Mouse (Mus musculus) neutrophil, adult 5-6 weeks (primary cell): Measurements from ENCODE around the gene Bcor. TPM values are rescaled to one million over a fixed set of nuclear protein-coding genes. Genes with fewer than 3 reads are reported as not detected.

ENCODE experiments used
- ATAC-seq: fragments of 151-379, 151-347 bp; 2 replicates; pipeline ENCODE4 v1.8.0; 2017; ENCODE audit warnings: mild to moderate bottlenecking, moderate TSS enrichment; ENCODE audit not compliant: insufficient number of reproducible peaks, poor library complexity, low FRiP score, severe bottlenecking; ENCODE audit errors: extremely low read depth
- total RNA-seq: library from RNA; stranded (forward); fragments of 200-1000 nt; gene quantifications from 2 replicates; pipeline ENCODE4 v1.2.3, GENCODE M21; 2017

The Bcor gene
- total RNA-seq, 1 experiment from 2014 or later = 53.0 TPM

DNA sequence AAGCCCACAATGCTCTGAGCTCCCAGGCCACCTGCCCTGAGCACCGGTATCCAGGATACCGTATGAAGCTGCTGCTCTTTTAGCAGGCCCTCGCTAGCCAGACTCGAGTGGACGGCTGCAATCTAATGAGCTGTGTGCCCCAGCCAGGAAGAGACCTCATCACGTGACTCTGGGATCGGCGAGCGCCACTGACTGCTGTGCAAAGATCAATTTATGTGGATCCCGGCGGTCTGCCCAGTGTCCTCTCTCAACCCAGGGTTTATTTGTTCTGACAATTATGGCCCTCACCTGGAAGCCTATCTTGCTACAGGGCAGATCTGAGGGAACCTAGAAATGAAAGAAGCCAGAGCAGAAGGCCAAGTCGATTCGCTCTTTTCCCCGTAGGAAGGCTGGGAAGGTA is 116.8 kb downstream of the Bcor start:
- ATAC-seq = no peak

DNA sequence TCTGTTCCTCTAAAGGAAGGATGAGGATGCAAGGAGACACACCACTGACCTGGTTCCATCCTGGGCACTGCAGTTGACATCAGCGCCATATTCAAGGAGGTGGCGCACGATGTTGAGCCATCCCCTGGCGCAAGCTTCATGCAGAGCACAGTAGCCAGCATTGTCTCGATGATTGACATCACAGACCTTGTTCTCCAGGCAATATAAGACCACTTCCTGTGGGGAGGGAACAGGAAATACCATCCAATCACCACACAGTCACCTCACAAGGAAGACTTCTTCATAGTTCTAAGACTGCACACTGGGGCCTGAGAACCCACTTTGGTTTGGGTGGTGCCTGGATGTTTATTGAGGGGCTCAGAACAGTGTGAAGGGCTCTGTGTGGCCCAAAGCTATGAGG is 118.7 kb downstream of the Bcor start:
- ATAC-seq = no peak

DNA sequence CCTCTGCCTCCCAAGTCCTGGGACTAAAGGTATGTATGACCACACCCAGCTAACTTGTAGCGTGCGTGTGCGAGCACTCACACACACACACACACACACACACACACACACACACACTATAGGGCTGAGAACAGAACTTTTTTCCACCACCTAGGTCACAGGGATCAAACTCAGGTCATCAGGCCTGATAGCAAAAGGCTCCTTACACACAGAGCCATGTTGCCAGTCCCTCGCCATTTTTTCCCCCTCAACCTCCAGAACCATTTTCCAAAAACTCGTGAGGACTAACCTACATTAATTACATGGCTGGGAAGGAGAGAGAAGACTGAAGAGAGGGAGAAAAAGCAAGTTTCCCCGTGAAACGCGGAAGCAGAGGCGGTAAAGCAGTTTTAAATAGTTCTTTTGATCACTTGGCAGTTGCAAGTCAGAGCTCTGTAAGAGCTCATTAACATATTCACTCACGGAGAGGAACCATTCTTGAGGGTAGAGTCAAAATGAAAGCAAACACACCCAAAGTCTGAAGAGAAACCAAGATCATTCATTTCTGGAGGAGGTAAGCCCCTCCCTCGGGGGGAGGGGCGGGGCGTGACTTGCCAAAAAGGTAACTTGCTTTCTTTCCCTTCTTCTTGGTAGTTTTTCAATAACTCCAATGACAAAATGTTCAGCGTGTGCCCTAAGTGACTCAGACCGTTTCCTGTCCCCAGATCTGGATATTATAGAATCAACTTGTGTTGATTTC is 145.3 kb downstream of the Bcor start:
- peak; percentile 90 for ATAC-seq

DNA sequence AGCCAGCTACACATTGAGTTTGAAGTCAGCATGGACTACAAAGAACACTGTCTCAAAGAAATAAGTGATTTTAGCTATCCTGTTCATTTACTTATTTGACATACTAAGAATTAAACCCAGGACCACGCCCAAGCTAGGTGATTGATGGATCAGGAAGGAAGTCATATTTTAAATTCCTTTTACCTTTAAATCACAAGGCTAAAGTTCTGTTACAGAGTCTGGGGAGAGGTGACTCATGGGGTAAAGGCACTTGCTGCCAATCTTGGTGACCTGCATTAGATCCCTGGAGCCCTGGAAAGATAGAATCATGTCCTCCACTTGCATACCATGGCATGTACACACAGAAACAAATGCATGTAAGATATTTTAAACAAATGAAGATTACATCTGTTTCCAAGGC is 149.5 kb downstream of the Bcor start:
- no peak for ATAC-seq

DNA sequence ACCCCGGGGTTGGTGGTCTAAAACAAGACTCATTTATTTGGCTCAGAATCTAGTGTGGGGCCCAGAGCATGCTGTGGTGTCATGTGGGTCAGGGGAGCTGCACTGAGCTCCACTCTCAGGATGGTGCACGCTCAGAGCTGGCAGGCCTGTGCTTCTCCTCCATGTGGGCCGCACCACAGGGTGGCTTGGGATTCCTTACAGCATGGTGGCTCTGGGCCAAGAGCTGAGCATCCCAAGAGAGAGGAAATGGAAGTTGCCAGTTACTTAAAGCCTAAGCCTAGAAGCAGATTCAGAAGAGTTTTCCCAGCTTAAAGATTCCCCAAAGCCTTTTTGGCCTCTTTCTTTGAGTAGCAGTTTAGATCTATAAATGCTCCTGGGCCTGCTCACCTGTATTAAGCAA is 151.1 kb downstream of the Bcor start:
- no peak for ATAC-seq

DNA sequence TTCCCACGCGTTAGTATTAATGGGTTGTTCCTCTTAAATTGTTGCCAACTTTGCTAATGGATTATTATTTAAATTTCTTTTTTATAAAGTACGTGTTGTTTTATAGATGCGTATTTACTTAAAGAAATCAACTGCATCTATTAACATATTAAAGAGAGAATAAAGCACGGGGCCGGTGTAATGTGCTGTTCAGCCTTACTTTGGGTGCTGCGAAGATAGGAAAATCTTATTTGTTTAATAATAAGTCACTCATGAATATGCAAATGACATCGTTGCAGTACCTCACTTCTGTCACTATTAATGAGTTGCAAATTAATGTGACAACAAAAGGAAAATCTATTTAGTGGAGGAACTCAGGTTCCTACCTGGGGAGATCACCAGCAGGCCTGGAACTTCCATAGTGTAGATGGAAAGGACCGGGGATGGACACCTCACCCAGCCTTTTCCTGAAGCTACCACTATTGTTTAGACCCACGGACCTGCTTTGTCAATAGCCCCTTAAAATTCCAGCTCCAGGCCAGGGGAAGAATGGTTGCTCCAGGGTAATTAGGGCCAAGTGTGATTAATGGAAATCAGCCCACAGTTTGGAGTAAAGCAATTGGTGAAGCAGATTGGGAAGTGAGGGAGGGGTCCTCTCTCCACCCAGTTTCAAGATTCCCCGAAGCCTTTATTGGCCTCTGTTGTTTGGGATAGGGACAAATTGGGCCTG is 152.2 kb downstream of the Bcor start:
- no peak for ATAC-seq

DNA sequence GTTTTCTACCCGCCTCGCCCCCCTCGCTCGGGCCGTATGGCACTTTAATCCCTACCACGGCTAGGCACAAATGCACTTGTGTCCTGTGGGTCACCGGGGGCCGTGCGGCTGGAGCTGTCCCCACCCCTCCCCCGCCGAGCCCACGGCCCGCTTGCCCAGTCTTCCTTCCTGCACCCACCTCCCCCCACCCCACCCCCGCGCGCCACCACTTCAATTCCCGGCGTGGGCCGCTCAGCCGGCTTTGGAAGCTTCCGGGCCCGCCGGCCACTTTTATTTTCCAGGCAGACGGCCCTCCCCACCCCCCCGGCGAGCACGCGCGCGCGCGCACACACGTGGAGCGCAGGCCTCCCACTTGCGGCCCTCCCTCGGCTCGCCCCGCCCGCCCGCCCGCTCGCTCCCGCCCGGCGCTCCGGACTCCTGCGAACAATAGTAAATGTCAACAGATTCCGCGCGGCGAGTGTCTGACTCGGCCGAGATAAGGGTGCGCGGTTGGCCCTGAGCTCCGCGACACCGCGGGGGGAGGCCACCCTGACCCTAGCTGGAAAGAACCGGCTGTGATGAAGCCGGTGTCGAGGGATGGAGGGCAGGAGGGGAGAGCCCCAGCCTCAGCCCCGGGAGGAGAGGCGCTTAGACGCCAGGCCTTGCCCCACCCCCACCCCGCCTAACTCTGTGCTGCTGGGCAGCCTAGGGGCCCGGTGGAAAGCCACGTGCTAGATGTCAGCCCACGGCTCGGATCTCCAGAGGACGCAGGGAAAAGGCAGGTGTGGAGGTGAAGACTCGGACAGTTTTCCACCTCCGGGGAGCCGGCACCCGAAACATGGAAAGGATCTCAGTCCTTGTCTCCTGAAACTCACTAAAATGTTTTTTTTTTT is 153.0 kb downstream of the Bcor start:
- no peak for ATAC-seq

DNA sequence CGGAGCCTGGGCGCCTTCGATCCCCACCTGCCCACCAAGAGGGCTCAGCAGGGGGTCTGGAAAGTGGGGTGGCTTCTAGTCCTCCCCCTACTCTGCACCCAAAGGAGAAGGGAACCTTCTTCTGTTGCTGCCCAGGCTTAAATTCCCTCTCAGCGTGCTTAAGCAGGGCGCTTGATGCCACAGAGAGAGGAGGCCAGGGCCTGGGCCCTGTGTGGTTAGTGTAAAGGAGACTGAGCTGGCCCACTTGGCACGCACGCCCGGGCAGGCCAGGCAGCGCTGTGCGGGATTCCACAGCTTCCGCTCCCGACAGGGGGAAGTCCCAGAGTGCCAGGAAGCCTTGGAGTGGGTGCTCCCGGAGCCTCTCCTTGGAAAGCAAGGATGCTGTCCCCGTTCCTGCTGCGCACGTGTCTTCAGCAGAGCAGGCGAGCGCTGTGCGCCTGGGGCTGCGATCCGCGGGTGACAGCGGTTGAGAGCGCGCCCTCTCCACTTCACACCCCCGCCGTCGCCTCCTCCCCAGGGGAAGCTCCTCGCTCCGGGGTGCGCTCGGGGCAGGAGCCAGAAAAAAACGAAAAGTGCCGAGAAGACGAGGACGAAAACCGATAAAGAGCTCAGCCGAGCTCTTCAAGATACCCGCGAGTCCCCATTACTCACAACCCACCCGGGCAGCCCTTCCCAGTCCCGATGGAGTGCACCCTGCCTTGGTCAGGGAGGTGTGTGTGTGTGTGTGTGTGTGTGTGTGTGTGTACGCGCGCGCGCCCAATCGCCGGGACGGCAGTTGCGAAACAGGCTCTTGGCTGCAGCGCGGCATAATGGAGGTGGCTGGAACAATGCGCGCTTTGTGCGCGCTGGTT is 153.9 kb downstream of the Bcor start:
- ATAC-seq = no peak

DNA sequence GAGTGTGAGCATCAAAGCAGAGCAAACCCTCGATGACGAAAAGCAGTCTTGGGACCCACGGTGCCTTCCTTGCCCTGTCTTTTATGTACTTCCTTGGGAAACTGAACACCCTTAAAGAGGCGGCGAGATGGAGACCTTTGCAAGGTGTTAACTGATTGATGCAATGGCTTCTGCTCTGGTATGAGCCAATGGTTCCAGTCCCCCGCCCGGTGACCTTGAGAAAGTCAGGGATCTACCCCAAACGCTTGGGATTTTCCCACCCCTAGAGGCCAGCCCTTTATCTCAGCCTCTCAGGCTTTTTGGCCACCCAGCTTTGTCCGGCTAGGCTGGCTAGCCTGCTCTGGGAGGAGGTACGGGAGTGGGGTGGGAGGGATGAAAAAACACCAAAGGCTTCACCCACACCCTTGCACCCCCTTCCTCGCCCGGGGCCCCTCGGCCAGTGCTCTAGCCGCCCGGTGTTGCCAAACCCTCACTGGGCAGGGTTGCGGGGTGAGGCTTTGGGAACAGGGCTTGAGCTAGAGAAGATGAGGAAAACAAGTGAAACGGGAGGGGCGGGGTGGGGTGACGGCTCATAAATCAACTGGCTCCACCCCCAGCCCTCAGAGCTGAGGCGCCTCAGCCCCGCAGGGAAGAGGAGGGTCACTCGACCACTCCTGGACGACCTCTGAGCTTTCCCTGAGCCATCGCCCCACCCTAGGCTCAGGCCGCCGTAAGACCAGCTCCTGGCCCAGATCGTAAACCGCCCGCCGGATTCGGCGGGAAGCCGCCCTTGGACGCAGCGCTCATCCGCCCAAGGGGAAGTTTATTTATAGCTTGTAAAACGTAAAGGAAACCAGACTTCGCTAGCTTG is 154.7 kb downstream of the Bcor start:
- ATAC-seq = no peak

DNA sequence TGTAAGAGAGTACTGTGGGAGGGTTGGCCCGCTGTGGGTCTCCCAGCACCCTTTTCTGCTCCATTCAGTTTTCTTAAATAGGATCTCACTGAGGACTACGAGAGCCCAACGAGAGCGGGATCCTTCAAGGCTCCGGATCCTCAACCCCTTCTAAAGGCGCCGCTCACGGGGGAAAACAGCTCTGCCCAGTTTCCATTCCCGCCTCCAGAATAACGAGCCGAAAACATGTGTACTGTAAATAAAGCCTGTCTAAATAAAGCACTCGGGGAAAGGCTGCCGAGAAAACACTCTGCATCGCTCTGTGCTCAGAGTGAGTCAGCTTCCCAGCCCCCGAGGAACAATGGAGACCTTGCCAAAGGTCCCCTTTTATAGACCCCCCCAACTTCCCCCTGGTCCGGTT is 155.7 kb downstream of the Bcor start:
- no peak for ATAC-seq

DNA sequence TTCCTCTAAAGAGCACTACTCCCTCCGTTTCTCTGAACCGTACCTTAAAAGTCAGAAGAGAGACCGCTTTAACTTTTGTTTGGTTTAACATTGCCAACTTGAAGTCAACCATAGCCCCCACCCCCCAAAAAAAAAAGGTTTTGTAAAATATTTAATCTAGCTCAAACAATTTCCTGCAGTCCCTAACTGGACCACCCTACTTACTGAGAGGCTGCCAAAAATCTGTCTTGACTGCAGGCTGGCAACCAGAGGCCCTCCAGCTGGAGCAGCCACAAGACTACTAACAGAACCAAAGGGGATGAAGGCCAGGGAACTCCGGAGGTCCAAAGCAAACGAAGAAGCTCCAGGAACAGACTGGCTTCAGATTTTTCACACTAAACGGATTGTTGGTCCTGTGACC is 156.2 kb downstream of the Bcor start:
- ATAC-seq = no peak

DNA sequence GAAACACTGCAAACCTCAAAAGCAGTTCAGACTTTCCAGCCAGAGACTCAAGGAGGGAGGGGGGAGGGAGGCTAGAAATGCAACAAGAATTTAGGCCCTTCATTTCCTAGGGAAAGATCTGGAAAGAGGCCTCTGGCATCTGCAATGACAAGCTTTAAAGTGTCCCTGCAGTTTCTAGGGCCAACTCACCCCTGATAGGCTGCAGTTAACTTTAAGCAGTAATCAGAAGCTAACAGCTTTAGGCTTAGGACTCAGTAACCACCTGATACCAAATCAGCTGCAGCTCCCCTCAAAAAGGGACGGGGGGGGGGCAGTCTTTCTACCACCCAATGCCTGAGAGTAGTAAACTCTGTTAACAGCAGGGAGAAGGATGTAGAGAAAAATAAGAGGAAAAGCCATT is 156.6 kb downstream of the Bcor start:
- ATAC-seq = no peak

DNA sequence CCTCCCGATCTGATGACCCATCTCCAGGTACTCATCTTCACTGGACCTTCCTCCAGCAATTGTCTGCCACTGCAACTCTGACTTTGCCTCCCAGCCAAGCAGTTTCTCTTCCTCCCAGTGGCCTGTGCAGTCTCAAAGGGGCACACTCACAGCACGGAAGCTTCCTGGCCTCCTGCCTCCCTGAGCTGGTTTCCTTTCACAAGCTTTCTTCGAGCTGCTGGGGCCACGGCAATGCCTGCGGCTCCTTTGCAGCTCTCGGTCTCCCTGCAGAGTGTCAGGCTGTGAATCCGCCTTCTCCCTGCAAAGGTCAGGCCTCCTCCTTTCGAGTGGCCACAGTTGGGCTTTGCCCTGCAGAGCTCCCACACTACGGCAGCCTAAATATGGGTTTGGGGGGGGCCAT is 157.0 kb downstream of the Bcor start:
- no peak for ATAC-seq

DNA sequence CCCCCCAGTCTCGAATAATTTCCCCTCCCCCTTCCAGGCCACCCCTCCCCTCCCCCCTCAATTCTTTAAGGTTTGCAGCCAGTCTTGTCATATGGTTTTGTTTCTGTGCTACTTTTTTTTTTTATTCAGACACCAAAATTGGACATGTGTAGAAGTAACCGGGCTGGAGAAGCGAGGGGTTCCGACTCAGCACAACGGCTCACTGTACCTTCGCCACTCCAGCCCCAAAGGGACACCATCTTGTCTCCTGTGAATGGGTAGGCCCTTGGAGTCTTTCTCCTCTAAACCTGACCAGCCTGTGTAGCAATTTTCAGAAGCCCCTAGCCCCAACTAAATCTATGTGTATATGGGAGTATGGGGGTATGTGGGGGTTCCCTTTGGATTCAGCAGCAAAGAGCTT is 157.6 kb downstream of the Bcor start:
- no peak for ATAC-seq

DNA sequence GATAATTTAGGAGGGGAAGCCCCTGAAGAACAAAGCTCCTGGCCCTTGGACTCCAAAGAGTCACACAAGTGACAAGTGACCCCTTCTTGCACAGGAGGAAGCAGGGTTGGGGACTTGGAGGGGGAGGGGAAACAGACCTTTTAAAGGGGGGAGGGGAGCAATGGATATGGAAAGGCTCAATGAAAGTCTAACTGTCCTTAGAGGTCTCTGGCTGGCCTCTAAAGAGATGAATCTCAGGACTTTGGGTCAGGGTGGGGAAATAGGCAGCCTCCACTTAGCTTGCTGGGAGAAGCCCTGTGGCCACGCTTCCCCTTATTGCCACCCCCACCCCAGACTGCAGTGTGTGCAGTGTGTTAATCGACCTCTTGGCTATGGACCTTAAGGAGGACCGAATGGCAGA is 158.2 kb downstream of the Bcor start:
- ATAC-seq = no peak

DNA sequence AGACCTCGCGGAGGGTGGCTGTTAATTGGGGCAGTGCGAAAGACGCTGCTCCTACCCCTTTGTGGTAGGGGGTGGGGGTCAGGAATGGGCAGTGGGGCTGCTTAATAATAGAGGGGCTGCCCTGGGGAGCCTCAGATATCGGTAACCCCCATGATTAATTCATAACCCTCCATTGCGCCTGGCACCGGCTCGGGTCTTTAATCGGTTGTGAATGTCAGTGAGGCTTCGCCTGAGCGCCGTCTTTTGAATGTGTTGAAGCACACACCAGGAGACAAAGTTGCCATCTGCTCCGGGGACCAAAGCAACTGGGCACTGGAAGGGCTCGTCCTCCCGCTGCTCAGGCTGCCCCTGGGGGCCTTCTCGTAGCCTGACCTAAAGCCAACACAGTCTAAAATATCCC is 158.8 kb downstream of the Bcor start:
- ATAC-seq = no peak

DNA sequence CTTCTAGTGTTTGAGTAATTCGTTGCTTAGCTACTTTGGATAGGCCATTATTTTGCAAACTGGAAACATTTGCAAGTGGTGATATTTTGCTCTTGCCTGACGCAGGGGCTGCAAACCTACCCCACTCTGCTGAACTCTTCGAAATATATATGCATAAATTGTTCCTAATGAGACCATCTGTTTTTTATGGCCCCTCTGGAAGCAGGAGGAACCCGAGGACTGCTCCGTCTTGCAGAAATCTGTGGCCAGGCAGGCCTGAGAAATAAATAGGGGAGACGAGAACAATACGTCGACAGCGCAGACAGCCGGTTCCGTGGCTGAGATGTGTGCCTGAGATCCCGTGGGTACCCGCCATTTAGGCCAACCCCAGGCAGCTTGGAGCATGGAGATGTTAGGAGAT is 159.5 kb downstream of the Bcor start:
- no peak for ATAC-seq

DNA sequence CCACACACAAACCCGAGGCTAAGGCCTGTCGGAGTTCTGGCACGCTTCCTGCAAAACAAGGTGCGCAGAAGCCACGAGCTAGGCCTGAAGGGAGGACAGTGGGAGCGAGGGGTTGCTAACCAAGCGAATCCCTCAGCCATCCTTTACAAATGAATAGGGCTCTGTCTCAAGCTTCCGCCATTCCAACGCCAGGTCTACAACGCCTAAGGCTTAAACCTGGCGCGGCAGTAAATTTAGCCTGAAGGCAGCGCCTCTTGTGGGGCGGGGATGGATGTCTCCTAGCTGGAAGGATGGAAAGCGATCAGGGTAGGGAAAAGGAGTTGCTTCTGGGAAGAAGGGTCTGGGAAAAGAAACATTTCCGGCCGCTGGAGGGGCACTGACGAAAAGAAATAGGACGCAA is 160.2 kb downstream of the Bcor start:
- ATAC-seq = no peak
